Mouse (Mus musculus): ENCODE measurements around the gene Ifnlr1.

Gene Ifnlr1

GRCm38 (mm10) chr4:135744726-135745448 lies 58.8 kb downstream of the Ifnlr1 start:
- DNase-seq (ENCODE audit: low spot score): no peak

GRCm38 (mm10) chr4:135745613-135746012 lies 59.5 kb downstream of the Ifnlr1 start:
- DNase-seq (ENCODE audit: low spot score): no peak

- DNase-seq (ENCODE audit: low spot score): no peak
Observed at GRCm38 (mm10) chr4:135750896-135751295, 64.8 kb downstream of the Ifnlr1 start.

- DNase-seq (ENCODE audit: low spot score): no peak
Observed at GRCm38 (mm10) chr4:135752106-135752778, 66.2 kb downstream of the Ifnlr1 start.

- DNase-seq (ENCODE audit: low spot score): no peak
Observed at GRCm38 (mm10) chr4:135752779-135753164, 66.7 kb downstream of the Ifnlr1 start.
